Mouse (Mus musculus): ENCODE results near the gene Ufl1.

DNA sequence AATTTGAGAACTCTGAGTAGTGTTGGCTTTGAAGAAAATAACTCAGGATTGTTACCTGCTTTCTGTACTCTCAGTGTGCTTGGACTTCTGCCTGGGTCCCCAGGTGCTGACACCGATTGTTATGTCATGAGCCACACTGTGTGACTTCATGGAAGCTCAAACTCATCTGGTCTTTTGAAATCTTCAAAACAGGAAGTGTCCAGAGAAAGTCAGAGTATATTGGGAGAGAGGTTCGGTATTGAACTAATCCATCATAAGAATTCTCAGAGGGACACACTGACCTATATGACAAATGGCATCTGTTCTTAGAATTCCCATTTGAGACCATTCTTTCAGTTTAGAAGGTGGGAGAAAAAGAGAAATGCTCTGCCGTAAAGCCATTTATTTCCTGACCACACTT, 38.8 kb downstream of the Ufl1 start, which contains the start of gene Fhl5:
- TF ChIP-seq MYOG (IDR thresholded peaks at IDR 0.05; ENCODE audit: control insufficient read depth, extremely low read depth, insufficient read length): no peak
- no peak for TF ChIP-seq MAX (IDR thresholded peaks at IDR 0.05)
- no peak for TF ChIP-seq CTCF (IDR thresholded peaks at IDR 0.05; ENCODE audit: control insufficient read depth, insufficient read depth, insufficient read length)

All from C2C12 (cell line).